Mouse (Mus musculus) right cerebral cortex, postnatal 14 days (tissue): ENCODE data around the gene Fam84b.

ENCODE experiments used
- DNase-seq: peaks from one replicate; pipeline ENCODE4 v3.0.0; 2022

The Fam84b gene

DNA sequence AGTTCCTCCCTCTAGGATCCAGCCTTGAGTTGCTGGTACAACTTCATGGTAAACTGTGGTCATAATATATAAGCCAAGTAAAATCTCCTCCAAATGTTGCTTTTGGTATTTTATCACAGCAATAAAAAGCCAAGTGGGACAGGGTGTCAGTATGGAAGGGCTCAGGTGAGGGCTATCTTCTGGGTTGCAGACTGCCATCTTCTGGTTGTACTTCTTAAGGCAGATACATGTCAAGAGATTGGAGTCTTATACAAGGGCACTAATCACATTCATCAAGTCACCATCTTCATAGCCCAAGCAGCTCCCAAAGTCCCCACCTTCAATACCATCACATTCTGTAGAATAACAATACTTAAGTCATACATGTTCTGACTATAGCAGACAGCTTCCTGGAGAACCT, 21.0 kb downstream of the Fam84b start:
- no peak for DNase-seq

DNA sequence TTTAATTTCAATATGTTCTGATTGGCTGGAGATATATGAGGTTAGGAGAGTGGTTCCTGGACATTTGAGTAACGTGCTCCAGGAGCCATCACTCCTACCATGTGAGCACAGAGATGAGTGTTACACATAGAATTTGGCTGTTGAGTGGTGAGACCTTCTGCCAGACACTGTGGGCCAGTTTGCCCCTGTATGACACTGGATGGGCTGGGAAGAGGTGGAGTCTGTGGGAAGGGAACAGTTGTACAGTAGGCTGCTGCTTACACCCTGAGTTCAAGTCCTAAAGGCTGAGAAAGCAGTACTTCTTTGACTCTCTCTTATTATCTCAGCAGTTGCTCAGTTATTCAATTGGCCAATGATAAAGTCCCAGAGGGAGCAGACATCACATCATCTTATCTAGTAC, 27.4 kb downstream of the Fam84b start:
- DNase-seq: no peak

DNA sequence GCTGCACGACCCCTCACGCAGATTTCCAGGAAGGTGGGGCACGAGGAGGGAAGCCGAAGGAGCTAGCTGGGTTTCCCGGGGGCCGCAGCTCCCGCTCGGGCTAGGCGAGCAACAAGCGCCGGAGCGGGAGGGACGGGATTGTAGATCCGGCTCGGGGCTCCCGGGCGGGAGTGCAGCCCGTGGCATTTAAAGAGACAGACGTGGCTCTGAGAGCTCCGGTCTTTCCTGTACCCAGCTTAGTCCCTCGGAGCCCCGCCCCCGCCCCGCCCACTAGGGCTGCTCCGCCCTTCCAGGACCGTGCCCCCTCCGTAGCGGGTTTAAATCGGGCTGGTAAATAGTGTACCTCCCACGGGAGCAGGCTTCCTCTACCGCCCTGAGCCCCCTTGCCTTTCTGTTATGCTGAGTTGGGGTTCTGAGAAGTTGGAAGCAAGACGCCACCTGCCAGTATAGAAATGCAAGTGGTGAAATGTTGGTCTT, 28.8 kb downstream of the Fam84b start:
- peak; percentile 88 for DNase-seq

DNA sequence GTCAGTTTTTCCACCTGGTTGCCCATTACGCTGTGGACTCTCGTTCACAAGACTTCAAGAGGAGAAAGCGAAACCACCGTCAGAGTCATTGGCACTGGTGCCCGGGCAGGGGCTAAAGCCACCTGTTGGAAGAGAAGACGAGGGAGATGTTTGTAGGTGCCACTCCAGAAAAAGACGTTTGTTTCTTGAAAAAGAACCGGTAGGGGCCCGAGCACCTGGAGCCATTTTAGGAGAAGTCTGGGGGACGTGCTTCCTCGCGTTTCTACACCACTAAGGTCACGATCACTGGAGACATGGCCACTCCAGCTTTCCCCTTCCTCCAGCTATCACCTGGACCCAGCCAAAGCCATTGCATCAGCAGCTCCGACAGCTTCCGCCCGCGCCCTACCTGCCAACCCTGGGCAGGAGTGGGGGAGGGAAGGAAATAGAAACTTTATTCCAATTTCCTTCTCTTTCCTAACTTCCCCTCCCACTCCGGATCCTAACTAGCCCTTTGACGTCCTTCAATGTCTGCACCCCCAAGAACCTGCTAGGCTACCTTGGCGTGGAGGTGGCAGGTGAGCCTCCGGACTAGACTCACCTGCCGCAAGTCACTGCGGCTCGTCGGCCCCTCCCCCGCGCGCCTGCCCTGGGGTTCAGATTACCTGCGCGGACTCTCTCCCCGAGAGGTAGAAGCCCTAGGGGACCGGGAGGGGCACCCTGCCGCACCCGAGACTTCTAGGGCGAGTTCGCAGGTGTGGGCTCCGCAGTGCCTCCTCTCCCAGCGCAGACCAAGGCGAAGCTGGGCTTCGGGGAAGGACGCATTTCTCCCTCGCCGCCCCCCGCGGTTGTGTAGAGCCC, 29.5 kb downstream of the Fam84b start:
- DNase-seq: peak; percentile 30

DNA sequence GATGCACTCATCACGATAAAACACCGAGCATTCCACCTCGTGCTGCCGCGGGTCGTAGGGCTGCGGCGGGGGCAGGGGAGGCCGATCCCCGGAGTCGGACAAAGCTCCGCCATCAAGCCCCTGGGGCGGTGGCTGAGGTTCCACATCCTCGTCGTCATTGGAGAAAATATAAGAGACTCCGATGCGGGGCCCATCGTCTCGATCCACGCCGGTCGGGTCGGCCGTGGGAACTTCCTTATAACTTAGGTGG, 30.0 kb downstream of the Fam84b start:
- DNase-seq: peak; percentile 20

DNA sequence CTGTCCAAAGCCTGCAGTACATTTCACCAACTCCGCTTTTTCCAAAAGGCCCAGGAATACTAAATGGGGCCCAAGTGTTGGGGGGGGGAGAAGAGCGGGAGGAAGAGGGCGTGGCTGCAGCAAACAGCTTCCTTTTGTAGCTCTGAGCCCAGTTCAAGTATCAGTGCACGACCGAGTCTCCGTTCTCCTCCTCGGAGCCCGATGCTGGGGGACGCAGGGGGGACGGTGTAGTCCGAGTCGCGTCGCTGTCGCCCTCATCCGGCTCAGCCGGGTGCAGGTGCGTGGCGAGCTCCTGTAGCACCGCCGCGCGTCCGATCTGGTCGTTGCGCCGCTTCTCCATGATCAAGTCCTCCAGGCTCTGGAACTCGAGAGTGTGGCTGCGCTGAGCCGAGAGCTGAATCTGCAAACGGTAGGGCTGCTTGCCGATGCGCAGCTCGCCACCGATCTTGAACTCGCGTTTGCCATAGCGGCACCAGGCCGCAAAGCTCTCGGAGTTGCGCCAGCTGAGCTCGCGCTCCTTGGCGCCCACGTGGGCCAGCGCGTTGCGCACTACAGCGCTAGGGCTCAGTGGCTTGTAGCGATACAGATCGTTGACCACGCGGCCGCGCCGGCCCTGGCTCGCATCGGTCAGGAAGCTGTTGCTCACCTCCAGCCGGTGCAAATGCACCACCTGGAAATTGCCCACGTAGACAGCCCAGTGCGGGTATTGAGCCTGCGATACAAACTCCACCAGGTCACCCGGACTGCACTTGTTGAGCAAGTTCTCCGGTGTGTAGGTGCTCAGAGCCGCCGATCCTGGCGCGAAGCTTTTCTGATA, 30.6 kb downstream of the Fam84b start:
- peak; percentile 71 for DNase-seq

DNA sequence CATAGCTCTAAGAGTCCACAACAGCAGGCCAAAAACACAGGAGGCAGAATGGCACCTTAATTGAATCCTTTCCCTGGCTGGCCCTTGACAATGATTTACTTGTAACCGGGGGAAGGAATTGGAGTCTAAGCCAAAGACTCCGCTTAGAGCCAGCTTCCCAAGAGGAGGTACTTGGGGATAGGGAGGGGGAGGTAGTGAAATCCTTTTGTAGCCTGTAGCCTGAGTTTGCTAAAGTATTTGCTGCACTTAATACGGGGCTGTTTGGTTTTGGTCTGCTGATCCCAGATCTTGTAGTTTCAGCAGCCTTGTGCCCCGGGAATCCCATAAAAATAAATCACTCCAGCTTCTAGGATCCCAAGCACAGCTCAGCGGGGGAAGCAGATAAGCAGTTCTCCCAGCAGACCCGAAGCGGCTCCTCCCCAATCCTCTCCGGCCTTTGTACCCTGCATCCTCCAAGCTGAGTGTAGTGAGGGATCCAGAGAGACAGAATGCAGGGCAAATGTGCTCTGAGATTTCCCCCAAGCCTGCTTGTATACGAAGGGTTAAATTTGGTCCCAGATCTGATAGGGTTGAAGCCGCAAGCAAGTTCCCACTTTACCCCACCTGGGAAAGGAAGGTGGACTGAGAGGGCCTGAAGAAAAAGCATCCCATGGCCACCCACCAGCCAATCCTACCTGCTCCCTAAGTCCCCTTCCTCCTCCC, 31.3 kb downstream of the Fam84b start:
- DNase-seq: peak; percentile 9

DNA sequence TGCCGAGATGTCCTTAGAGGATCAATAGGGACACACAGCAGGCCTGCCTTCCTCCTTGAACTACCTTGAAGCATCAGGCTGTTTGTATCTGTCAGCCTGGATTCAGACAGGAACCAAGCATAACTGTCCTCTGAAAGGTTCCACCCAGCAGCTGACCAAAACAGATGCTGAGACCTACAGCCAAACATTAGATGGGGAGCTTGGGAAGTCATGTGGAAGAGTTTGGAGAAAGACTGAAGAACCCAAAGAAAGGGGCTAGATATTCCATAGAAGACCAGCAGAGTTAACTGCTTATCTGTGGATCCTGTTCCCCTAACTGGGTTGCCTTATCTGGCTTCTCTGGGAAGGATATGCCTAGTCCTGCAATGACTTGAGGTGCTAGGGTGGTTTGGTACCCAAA, 35.1 kb downstream of the Fam84b start:
- no peak for DNase-seq

DNA sequence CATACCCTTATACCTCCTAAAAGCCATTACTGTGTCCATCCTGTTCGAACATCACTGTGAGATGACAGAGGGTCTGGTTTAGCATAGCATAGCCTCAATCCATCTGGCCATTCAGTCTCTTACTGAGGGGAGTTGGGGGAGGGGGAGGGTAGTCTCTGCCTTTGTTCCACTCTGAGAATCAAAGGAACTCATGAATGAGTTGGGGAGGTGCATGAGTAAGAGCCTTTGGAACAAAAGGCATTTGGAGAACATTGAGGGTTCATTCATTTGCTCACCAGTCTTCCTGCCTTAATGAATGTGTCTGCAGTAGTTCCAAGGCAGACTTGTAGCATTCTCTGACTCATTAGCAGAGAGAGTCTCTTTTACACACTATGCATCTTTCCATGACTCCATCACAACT, 37.1 kb downstream of the Fam84b start:
- DNase-seq: no peak

DNA sequence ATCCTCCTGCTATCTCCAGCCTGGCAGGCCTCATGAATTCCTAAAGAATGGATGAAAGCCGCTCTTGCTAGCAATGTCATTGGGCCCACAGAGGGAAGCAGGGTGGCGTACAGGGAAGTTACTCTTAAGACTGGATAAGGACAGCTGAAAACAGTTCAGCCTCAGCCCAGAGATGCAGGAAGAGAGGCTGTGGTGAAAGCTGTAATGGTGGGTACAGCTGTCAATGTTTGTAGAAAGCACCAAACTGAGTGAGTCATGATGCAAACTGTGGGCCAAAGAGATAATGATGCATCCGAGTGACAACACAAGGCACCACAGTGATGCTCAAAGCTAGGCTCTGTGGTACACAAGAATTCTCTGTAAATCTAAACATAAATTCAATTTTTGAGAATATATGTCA, 39.0 kb downstream of the Fam84b start:
- DNase-seq: no peak

DNA sequence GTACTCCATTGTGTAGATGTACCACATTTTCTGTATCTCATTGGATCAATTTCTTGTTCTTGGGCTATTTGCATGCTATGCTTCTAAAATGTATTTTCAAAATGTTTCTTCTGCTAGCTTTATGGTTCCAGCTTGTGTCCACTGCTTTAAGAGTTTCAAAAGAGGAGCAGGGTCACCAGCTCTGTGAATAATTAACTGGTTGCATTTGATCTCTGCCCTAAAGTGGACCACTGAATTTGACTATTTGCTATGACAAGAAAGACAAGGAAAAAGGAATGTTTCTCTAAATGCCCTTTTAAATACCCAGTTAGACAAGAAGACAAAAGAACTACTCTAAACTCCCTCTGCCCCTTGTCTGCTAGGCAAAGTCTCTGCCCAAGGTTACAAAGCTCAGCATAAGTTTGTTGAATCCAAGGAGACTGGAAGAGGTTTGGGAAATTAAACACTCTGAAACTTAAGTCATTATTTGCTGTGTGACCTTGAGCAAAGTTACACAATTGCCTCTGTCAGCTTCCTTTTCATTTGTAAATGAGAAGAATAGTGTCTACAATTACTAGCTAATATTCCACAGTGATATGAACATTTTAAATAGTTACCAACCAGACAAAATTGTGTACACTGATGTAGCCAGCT, 60.4 kb downstream of the Fam84b start:
- DNase-seq: no peak

DNA sequence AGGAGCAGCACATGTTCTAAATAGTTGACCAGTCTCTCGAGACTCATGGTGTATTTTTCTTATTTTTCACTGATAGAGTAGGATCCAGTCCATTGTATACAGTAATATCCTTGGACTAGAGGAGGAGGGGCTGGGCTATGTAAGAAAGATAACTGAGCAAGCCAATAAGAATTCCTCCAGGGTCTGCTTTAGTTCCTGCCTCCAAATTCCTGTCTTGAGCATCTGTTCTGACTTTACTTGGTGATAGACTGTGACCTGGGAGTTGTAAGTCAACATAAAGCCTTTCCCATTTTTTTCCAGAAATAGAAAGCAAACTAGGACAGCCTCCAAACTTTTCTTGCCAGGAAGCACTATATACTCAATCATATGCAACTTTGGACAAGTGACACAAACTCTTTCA, 64.5 kb downstream of the Fam84b start:
- DNase-seq: no peak

DNA sequence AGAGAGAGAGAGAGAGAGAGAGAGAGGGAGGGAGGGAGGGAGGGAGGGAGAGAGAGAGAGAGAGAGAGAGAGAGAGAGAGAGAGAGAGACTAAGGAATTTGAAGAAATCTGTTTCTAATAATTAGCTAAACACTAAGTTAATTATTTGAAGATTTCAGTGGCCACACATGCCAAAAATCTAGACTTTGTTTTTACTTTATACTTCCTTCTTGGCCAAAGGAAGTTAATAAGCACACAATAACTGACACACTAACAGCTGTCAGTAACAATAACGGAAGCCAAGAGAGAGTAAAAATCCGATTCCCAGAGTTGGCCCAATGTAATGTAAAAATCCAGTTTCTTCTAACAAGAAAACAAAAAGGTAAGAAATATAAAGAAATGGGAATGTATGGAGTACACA, 69.8 kb downstream of the Fam84b start:
- no peak for DNase-seq

DNA sequence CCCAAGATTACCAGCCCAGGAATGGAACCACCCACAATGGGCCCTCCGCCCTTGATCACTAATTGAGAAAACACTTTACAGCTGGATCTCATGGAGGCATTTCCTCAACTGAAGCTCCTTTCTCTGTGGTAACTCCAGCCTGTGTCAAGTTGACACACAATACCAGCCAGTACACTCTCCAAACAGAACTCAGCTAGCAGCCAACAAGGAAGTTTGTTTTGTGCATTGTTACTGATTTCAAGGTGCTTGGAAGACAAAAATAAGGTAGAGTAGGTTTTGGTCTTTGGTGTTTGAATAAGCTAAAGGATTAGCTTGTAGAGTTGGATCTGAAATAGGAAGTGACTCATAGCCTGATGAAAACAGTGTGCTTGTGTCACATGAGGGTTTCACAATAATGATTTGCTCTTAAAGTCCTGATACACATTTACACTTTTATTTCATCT, 74.0 kb downstream of the Fam84b start:
- DNase-seq: no peak

DNA sequence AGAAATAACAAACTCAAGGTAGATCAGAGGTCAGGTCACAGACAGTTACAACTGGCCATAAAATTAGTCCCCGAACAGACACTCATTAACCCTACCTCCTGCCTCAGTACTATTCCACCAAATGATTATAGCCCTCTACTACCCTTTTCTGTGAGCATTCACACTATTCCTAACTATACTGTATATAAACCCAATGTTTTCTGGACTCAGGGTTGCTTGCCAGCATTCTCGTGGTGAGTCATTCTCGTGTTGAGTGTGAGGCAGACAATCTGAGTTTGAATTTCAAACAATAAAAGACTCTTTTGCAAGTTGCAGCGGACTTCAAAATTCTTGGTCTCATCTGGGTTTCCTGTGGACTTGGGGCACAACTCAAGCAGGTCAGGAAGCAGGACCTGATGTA, 74.5 kb downstream of the Fam84b start:
- DNase-seq: no peak
